Mouse (Mus musculus): Measurements from ENCODE around the gene Olfr312.
A peak's percentile ranks its signal among the peaks of the same experiment; 100 is the strongest.

Olfr312 gene

DNA sequence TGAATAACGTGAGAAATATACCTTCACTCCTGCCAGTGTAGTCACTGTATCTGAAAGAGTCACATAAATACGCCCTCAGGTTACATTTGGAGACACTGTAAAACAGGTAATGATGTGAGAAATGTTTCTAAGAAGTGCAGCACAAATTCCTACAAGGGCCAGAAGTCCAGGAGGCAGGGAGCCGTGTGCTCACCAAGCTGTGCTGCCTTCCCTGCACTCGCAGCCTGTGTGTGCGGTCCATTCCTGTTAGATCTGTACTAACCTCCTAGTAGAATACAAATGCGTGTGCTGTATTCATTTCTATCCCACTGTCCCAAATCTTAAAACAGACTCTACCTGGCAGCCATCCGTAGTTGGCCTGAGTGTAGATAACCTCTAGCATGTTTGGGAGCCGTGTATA lies 31.7 kb downstream of the Olfr312 start:
- no peak for DNase-seq (ENCODE audit: low read depth)

GRCm38 (mm10) chr11:58867039-58867953 lies 38.3 kb downstream of the Olfr312 start, which contains the start of gene 2810021J22Rik:
2810021J22Rik (plus strand) TSS chr11:58867216.
- peak; percentile 89 for DNase-seq (ENCODE audit: low read depth)

- DNase-seq (ENCODE audit: low read depth) = no peak
These were observed 38.9 kb downstream of the Olfr312 start for GRCm38 (mm10) chr11:58867954-58868330.

- DNase-seq (ENCODE audit: low read depth) = no peak
These were observed 41.9 kb downstream of the Olfr312 start for GRCm38 (mm10) chr11:58870961-58871360.

GRCm38 (mm10) chr11:58883756-58884155 lies 54.7 kb downstream of the Olfr312 start:
- no peak for DNase-seq (ENCODE audit: low read depth)
